Mouse (Mus musculus) ES-Bruce4 (cell line): Measurements from ENCODE around the gene Kif16b. TPM values are rescaled to one million over a fixed set of nuclear protein-coding genes. Genes with fewer than 3 reads are reported as not detected.

Experiments
- H3K27ac ChIP-seq: 2 replicates; pipeline ENCODE4 v1.5.1; 2012; ENCODE audit warnings: low read length, inconsistent platforms; ENCODE audit not compliant: insufficient read depth
- H3K27me3 ChIP-seq: 2 replicates; pipeline ENCODE4 v1.6.1; 2012; ENCODE audit warnings: mild to moderate bottlenecking, low read length, inconsistent platforms; ENCODE audit not compliant: control insufficient read depth, poor library complexity, insufficient read depth, severe bottlenecking
- H3K36me3 ChIP-seq: 2 replicates; pipeline ENCODE4 v1.6.1; 2012; ENCODE audit warnings: inconsistent platforms, mild to moderate bottlenecking, low read length, moderate library complexity; ENCODE audit not compliant: control insufficient read depth, poor library complexity, insufficient read depth, severe bottlenecking
- H3K4me1 ChIP-seq: one replicate; pipeline ENCODE4 v1.8.1; 2011; ENCODE audit warnings: low read length; ENCODE audit not compliant: control insufficient read depth, insufficient read depth
- H3K4me3 ChIP-seq: 2 replicates; pipeline ENCODE4 v1.5.1; 2011; ENCODE audit warnings: low read depth, mild to moderate bottlenecking, low read length
- H3K9ac ChIP-seq: 2 replicates; pipeline ENCODE4 v1.6.1; 2012; ENCODE audit warnings: low read depth, mild to moderate bottlenecking, inconsistent platforms; ENCODE audit not compliant: poor library complexity, severe bottlenecking
- H3K9me3 ChIP-seq: replicated peaks from 2 replicates; pipeline ENCODE4 v1.6.1; 2012; ENCODE audit warnings: mild to moderate bottlenecking, low read length, inconsistent platforms; ENCODE audit not compliant: control insufficient read depth, poor library complexity, insufficient read depth, severe bottlenecking
- CTCF ChIP-seq: IDR thresholded peaks from one replicate; pipeline ENCODE4 v1.8.1; 2011; ENCODE audit warnings: low read depth, low read length
- EP300 ChIP-seq: IDR thresholded peaks from 2 replicates; pipeline ENCODE4 v1.6.1; 2011; ENCODE audit warnings: low read depth, low read length; ENCODE audit not compliant: insufficient read depth
- POLR2A ChIP-seq: IDR thresholded peaks from one replicate; pipeline ENCODE4 v1.8.1; 2011; ENCODE audit warnings: low read length; ENCODE audit not compliant: insufficient read depth
- polyA plus RNA-seq: library from polyadenylated mRNA; stranded (reverse); fragments of >200 nt; gene quantifications from 2 replicates; pipeline ENCODE4 v1.2.4, GENCODE M21; 2011; ENCODE audit warnings: low read depth; ENCODE audit not compliant: missing spikeins, insufficient read depth, insufficient read length

Gene Kif16b
- polyA plus RNA-seq, 1 experiment, result 14.3 TPM

DNA sequence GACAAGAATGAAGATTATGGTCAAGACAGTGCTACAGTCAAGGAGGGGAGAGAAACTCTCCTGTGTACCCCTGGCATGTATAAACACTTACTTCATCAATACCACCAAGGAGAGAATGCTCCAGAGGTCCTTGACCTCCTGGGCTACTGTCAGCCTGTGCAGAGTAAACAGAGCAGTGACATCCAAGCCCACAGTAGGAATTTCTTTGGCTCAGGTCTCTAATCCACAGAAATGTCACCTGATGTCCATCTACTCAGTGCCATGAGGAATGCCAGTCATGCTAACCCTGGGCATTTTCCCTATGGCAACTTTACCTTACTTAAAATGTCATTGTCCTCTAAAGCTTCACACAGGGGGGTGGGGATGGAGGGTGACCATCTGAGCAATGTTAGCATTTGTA lies 281.4 kb downstream of the Kif16b start:
- no peak overlapping the region for H3K4me3 ChIP-seq
- H3K9ac ChIP-seq, result no peak overlapping the region
- TF ChIP-seq EP300 (no peak), CTCF (no peak), POLR2A (no peak)
- no peaks in the 10 kb centered on the region for H3K27me3 ChIP-seq
- no peaks in the 10 kb centered on the region for H3K4me1 ChIP-seq
- no peaks in the 10 kb centered on the region for H3K9me3 ChIP-seq
- no peaks in the 10 kb centered on the region for H3K36me3 ChIP-seq
- no peak overlapping the region for H3K27ac ChIP-seq

DNA sequence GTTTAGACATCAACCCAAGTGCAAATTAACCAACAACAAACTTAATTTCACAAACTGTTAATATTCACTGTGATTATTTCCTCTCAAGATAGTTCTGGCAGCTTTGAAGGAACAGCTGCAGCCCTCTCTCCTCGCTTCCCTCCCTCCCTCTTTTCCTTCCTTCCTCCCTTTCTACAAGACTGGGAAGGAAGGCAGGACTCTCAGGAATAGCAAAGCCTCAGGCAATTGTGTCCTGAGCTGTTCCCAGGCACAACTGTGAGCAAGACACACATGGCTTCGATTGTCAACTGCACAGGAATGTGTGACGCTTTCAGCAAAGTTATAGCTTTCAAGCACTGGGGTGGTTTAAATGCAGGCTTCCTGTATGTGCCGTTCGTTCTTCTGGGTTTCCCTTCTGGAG lies 286.8 kb downstream of the Kif16b start:
- H3K4me3 ChIP-seq, result no peak overlapping the region
- H3K27ac ChIP-seq, result no peak overlapping the region
- no peak for TF ChIP-seq POLR2A
- TF ChIP-seq CTCF, result no peak
- TF ChIP-seq EP300, result no peak
- H3K9ac ChIP-seq, result no peak overlapping the region
- H3K9me3 ChIP-seq, result no peaks in the 10 kb centered on the region
- H3K27me3 ChIP-seq, result no peaks in the 10 kb centered on the region
- no peaks in the 10 kb centered on the region for H3K36me3 ChIP-seq
- H3K4me1 ChIP-seq, result no peaks in the 10 kb centered on the region

DNA sequence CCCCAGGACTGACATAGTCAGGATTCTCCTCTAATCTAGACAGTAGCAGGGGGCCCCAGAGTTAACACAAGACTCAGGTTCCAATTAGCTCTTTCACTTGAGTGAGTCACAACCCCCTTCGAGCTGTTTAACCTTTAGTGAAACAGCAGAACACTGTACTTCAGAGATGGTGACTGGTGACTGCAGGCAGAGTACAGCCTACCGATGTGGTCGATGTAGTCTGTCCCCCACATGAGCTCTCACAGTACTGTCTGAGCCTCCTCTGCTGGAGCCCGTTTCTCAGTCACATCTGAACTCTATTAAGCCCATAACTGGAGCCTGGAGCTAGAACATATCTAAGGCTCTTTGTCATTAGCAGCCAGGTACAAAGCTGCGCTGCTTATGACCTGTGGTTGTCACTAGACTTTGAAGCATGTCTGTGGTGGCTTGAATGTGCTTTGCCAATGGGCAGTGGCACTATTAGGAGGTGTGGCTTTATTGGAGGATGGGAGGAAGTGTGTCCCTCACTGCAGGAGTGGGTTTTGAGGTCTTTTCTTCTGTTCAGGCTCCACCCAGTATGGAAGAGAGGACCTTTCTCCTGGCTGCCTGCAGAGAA lies 288.9 kb downstream of the Kif16b start:
- Histone ChIP-seq H3K27me3 (no peaks in the 10 kb centered on the region), H3K4me3 (no peak overlapping the region), H3K4me1 (no peaks in the 10 kb centered on the region), H3K9ac (no peak overlapping the region), H3K36me3 (no peaks in the 10 kb centered on the region), H3K27ac (no peak overlapping the region), H3K9me3 (no peaks in the 10 kb centered on the region)
- TF ChIP-seq POLR2A (no peak), CTCF (no peak), EP300 (no peak)

DNA sequence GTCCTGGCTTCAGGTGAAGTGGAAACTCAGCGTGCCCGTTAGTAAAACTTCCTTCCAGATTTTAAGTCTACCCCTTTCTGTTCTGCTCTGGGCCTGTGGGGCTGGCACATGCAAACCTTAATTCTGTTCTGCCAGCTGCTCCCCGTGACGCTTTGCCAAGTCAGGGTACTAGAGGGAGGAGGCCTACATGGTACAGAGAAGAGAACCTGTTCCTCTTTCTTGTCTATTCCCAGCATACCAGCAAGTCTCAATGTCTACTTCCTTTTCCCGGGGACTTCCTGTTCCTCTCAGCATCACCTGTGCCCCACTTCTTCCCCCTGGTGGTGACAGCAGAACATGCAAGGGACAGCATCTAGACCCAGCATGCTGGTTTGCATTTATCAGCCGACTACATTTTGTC lies 290.2 kb downstream of the Kif16b start:
- no peaks in the 10 kb centered on the region for H3K4me1 ChIP-seq
- TF ChIP-seq POLR2A, result no peak
- peak; percentile 40 for TF ChIP-seq CTCF
- H3K27ac ChIP-seq, result no peak overlapping the region
- H3K36me3 ChIP-seq, result no peaks in the 10 kb centered on the region
- H3K27me3 ChIP-seq, result no peaks in the 10 kb centered on the region
- no peaks in the 10 kb centered on the region for H3K9me3 ChIP-seq
- H3K9ac ChIP-seq, result no peak overlapping the region
- no peak overlapping the region for H3K4me3 ChIP-seq

DNA sequence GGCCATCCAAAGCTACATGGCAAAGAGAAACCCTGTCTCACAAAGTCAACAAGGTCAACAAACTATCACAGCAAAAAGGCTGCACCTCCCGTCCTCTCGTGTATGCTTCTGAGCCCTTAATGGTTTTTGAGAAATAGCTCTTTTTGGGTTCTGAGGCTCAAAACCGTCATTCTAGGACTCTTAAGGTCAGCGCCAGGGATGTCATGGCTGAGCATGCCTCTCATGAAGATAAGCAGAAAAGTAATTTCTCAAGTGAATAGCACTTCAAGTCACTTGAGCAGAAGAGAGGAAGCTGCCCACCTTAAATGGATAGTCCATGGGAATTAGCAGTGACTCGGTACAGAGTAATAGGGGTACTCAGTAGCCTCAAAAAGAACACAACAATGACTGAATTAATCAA lies 291.1 kb downstream of the Kif16b start:
- TF ChIP-seq CTCF (no peak), EP300 (no peak), POLR2A (no peak)
- Histone ChIP-seq H3K9ac (no peak overlapping the region), H3K9me3 (no peaks in the 10 kb centered on the region), H3K27ac (no peak overlapping the region), H3K4me3 (no peak overlapping the region), H3K36me3 (no peaks in the 10 kb centered on the region), H3K4me1 (no peaks in the 10 kb centered on the region), H3K27me3 (no peaks in the 10 kb centered on the region)

DNA sequence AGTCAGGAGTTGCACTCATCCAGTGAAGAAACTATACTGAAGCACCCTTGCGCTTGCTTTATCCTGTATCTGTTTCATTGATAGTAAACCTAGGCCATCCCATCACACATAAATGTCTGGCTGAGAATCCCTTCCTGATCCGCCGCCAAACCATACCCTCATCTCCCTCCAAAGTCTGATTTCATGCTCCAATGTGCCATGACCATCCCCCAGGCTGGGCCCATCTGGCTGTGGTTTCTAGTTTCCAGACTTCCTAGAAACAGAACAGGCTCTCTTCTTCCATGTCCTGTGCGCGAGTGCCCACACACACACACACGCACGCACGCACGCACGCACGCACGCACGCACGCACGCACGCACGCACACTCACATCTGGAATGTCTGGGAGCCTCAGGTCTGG lies 292.6 kb downstream of the Kif16b start:
- Histone ChIP-seq H3K4me3 (no peak overlapping the region), H3K27ac (no peak overlapping the region), H3K27me3 (no peaks in the 10 kb centered on the region)

More for the DNA sequence above, 292.6 kb downstream of the Kif16b start:
- TF ChIP-seq POLR2A, result no peak
- Histone ChIP-seq H3K9me3 (no peaks in the 10 kb centered on the region), H3K36me3 (no peaks in the 10 kb centered on the region), H3K9ac (no peak overlapping the region), H3K4me1 (no peaks in the 10 kb centered on the region)
